Mouse (Mus musculus) bone marrow, adult 2 months (tissue): ENCODE measurements at regions not wholly inside any gene's neighbourhood (a gene's known extent, or its start where the extent isn't known, plus 50 kb on each side); places are given as distances from the start of the nearest gene placed in this dataset.

ENCODE experiments used
- H3K27ac ChIP-seq: fragments of 200-500 bp; 2 replicates; pipeline ENCODE4 v1.5.1; 2012; ENCODE audit warnings: low read depth, mild to moderate bottlenecking, control low read depth, inconsistent platforms, low read length; ENCODE audit not compliant: control insufficient read depth, poor library complexity, insufficient read depth
- H3K4me1 ChIP-seq: fragments of 200-500 bp; 2 replicates; pipeline ENCODE4 v1.6.1; 2011; ENCODE audit warnings: low read length; ENCODE audit not compliant: control insufficient read depth, insufficient read depth
- H3K4me3 ChIP-seq: fragments of 200-500 bp; replicated peaks from 2 replicates; pipeline ENCODE3; 2011; ENCODE audit warnings: mild to moderate bottlenecking, low read depth, low read length, control low read depth; ENCODE audit not compliant: control insufficient read depth
- CTCF ChIP-seq: fragments of 200-500 bp; IDR thresholded peaks from 2 replicates; pipeline ENCODE4 v1.5.1; 2011; ENCODE audit warnings: low read length, control low read depth; ENCODE audit not compliant: control insufficient read depth, insufficient read depth
- POLR2A ChIP-seq: fragments of 200-500 bp; IDR thresholded peaks from 2 replicates; pipeline ENCODE4 v1.6.1; 2011; ENCODE audit warnings: low read depth, mild to moderate bottlenecking, control low read depth, low read length, borderline replicate concordance; ENCODE audit not compliant: control insufficient read depth
- WGBS: fragments of 180-500 bp; shearing (Covaris S2); methylation state at CpG from one replicate; pipeline ENCODE4 v1.1.7; 2018; 5-methylcytosine and 5-hydroxymethylcytosine counted together

GRCm38 (mm10) chr14:25362771-25363170, 96.2 kb upstream of the Zmiz1 start:
- Histone ChIP-seq H3K4me1 (no peaks in the 10 kb centered on the region; the same call in 1 of the 2 replicates), H3K27ac (no peak overlapping the region), H3K4me3 (no peak overlapping the region)
- 39% methylated on average over 1 of the region's 1 CpGs for WGBS
- TF ChIP-seq CTCF: no peak
- no peak for TF ChIP-seq POLR2A

GRCm38 (mm10) chr14:25365226-25365800, 93.7 kb upstream of the Zmiz1 start:
- Histone ChIP-seq H3K27ac (no peak overlapping the region), H3K4me1 (no peaks in the 10 kb centered on the region; the same call in 1 of the 2 replicates), H3K4me3 (no peak overlapping the region)
- TF ChIP-seq CTCF: no peak
- TF ChIP-seq POLR2A: no peak
- 76% methylated on average over 10 of the region's 10 CpGs for WGBS

GRCm38 (mm10) chr14:25366009-25366408, 93.0 kb upstream of the Zmiz1 start:
- TF ChIP-seq POLR2A (no peak), CTCF (no peak)
- Histone ChIP-seq H3K4me1 (no peaks in the 10 kb centered on the region), H3K4me3 (no peak overlapping the region), H3K27ac (no peak overlapping the region)
- 78% methylated on average over 5 of the region's 5 CpGs for WGBS

- no peak overlapping the region for H3K4me3 ChIP-seq
- TF ChIP-seq CTCF: no peak
- 81% methylated on average over 6 of the region's 6 CpGs for WGBS
- no peak overlapping the region for H3K27ac ChIP-seq
- H3K4me1 ChIP-seq: no peaks in the 10 kb centered on the region
These were observed 88.5 kb upstream of the Zmiz1 start for GRCm38 (mm10) chr14:25370306-25371020.

- H3K27ac ChIP-seq: no peak overlapping the region
- 71% methylated on average over 5 of the region's 5 CpGs for WGBS
- H3K4me3 ChIP-seq: no peak overlapping the region
- TF ChIP-seq POLR2A (no peak), CTCF (no peak)
- H3K4me1 ChIP-seq: no peaks in the 10 kb centered on the region
These were observed 88.0 kb upstream of the Zmiz1 start for GRCm38 (mm10) chr14:25371021-25371400.

- no peak overlapping the region for H3K27ac ChIP-seq
- no peaks in the 10 kb centered on the region for H3K4me1 ChIP-seq
- TF ChIP-seq CTCF (no peak), POLR2A (no peak)
- no peak overlapping the region for H3K4me3 ChIP-seq
- 61% methylated on average over 4 of the region's 4 CpGs for WGBS
These were observed 87.3 kb upstream of the Zmiz1 start for GRCm38 (mm10) chr14:25371661-25372060.

- no peak for TF ChIP-seq POLR2A
- 0 out of 2 replicates have a peak, but pooled peaks have one; percentile 19 for TF ChIP-seq CTCF
- WGBS: 62% methylated on average over 4 of the region's 4 CpGs
- H3K4me3 ChIP-seq: no peak overlapping the region
- H3K4me1 ChIP-seq: no peaks in the 10 kb centered on the region
- no peak overlapping the region for H3K27ac ChIP-seq
These were observed 86.4 kb upstream of the Zmiz1 start for GRCm38 (mm10) chr14:25372581-25372980.

- TF ChIP-seq POLR2A (no peak), CTCF (no peak)
- no peak overlapping the region for H3K27ac ChIP-seq
- no peak overlapping the region for H3K4me3 ChIP-seq
- 85% methylated on average over 4 of the region's 4 CpGs for WGBS
- no peaks in the 10 kb centered on the region for H3K4me1 ChIP-seq
These were observed 85.8 kb upstream of the Zmiz1 start for GRCm38 (mm10) chr14:25373167-25373566.

- TF ChIP-seq CTCF (no peak), POLR2A (no peak)
- no peaks in the 10 kb centered on the region; the same call in 1 of the 2 replicates for H3K4me1 ChIP-seq
- WGBS: 82% methylated on average over 7 of the region's 7 CpGs
- H3K27ac ChIP-seq: no peak overlapping the region
- no peak overlapping the region for H3K4me3 ChIP-seq
These were observed 84.0 kb upstream of the Zmiz1 start for GRCm38 (mm10) chr14:25375001-25375400.
